Mouse (Mus musculus) CD8-positive naive resting alpha-beta T cell, adult 2 months (primary cell): ENCODE data around the gene Prr30.
"Not testable (repeated sequence)": the region's sequence is repeated elsewhere in the genome, so short reads cannot be mapped to it uniquely, and the experiment has no call there.

Experiments
- DNase-seq, 2 experiments: peaks; one replicate each; pipeline ENCODE4 v3.0.0; 2022; ENCODE audit warnings: low read depth in 2 of 2, low spot score in 2 of 2

Prr30 gene

DNA sequence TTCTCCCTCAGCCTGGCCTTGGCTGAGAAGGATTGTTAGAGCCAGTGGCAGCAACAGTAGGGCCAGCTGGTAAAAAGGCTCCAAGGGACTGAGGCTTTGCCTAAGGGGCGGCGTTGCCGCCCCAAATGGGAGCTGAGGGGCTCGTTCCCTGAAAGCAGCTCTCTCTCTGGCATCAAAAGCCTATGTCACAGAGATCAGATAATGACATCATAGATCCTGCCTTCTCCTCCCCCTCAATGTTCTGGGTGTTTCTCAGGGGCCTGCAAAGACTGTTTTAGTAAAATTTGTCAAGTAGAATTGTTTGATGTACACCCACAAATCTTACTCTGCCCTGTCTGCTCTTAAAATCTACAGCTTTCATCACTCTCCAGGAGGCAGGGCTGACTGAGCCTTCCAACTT lies at the start of gene Prr30:
Prr30 (minus strand) TSS at position 101 of the 400 bp plus-strand sequence.
- DNase-seq = no peak

DNA sequence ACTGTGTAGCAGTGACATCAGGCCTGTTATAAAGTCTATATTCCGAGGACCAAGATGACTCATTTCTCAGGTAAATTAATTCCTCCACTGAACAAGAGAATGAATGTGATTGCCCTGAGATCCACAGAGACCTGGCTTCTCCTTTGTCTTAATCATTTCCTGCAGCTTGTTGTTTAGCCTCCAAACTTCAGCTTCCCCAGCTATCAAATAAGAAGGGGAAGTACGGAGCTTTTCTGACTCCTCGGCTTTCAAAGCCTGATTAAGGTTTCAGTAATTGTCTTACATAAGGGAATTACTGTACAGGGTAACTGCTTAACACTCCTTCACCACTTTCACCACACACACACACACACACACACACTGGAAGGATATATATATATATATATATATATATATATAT lies 46.7 kb upstream of the Prr30 start:
- no peak for DNase-seq

DNA sequence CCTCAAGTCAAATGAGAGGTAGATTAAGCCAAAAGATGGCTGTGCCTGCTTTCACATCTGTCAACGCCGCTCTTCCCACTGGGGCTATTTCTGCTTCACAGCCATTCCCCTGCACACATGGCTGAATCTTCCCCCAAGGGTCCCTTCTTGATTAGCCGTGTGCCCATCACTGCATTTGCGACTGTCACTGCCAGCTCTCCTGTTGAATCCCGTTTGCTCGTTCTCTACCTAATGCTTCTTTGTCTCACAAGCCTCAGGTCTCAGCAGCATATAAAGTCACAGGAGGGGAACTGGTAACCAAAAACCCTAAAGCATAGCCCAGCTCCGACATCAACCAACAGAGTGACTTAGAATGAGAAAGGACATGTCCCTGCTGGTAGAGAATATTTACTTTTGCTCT lies 45.6 kb upstream of the Prr30 start:
- no peak for DNase-seq

DNA sequence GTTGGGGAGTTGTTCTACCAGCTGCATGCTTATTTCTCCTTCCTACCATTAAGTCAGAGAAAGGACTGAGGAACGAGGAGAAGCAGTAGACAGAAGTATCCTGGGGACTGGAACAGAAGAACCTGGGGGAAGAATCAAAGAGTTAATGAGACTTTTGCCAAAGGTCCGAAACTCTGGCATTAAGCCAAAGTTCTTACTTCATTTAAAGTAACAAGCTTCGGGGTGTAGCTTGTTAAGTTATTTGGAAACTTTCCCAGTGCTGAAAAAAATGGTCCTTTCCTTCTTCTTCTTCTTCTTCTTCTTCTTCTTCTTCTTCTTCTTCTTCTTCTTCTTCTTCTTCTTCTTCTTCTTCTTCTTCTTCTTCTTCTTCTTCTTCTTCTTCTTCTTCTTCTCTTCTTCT lies 44.3 kb upstream of the Prr30 start:
- not testable (repeated sequence) for DNase-seq

DNA sequence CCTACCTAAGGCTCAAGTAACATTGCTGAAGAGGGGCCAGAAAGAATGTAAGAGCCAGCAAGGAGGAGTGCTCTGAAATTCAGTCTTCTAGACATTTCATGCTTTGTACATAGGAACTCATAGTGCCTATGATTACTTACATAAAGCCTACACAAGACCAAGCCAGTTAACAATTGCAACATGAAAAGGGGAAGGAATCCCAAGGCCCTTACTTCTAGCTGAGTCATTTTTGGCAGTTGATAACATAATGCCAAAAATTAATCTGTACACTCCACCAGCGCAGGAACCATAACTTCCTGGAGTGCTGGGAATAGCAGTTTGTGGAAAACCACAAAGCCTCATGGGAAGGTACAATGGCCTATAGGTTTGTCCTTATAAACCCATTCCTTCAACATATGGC lies 37.8 kb upstream of the Prr30 start:
- no peak for DNase-seq

DNA sequence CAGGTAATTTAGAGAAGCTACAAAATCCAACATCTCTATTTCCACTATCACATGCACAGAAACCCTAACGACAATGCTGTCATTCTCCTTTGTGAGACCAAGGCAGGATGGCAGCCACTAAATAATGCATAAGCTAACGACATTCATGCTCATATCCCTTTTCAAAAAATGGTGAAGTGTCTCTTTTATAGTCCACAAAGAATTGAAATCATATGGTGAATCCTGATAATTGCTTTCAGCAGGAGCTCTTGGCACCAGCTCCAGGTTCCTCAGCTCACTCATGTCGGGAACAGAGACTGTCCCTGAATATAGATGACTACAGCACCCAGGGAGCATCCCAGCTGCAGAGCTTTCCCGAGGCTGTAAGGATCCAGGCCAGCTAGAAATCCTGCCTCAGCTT lies 28.9 kb upstream of the Prr30 start:
- DNase-seq = no peak

GRCm38 (mm10) chr14:101222319-101222718 lies 22.2 kb upstream of the Prr30 start:
- DNase-seq = no peak

- DNase-seq = no peak
These were observed 27.9 kb downstream of the Prr30 start for GRCm38 (mm10) chr14:101172258-101172657.
